Mouse (Mus musculus) ES-Bruce4 (cell line): ENCODE results near the gene Taf5l. TPM values are rescaled to one million over a fixed set of nuclear protein-coding genes. Genes with fewer than 3 reads are reported as not detected.
"Not testable (repeated sequence)": the region's sequence is repeated elsewhere in the genome, so short reads cannot be mapped to it uniquely, and the experiment has no call there.

Experiments used
- H3K27ac ChIP-seq: 2 replicates; pipeline ENCODE4 v1.5.1; 2012; ENCODE audit warnings: low read length, inconsistent platforms; ENCODE audit not compliant: insufficient read depth
- H3K27me3 ChIP-seq: 2 replicates; pipeline ENCODE4 v1.6.1; 2012; ENCODE audit warnings: mild to moderate bottlenecking, low read length, inconsistent platforms; ENCODE audit not compliant: control insufficient read depth, poor library complexity, insufficient read depth, severe bottlenecking
- H3K36me3 ChIP-seq: 2 replicates; pipeline ENCODE4 v1.6.1; 2012; ENCODE audit warnings: inconsistent platforms, mild to moderate bottlenecking, low read length, moderate library complexity; ENCODE audit not compliant: control insufficient read depth, poor library complexity, insufficient read depth, severe bottlenecking
- H3K4me1 ChIP-seq: one replicate; pipeline ENCODE4 v1.8.1; 2011; ENCODE audit warnings: low read length; ENCODE audit not compliant: control insufficient read depth, insufficient read depth
- H3K4me3 ChIP-seq: 2 replicates; pipeline ENCODE4 v1.5.1; 2011; ENCODE audit warnings: low read depth, mild to moderate bottlenecking, low read length
- H3K9ac ChIP-seq: 2 replicates; pipeline ENCODE4 v1.6.1; 2012; ENCODE audit warnings: low read depth, mild to moderate bottlenecking, inconsistent platforms; ENCODE audit not compliant: poor library complexity, severe bottlenecking
- H3K9me3 ChIP-seq: replicated peaks from 2 replicates; pipeline ENCODE4 v1.6.1; 2012; ENCODE audit warnings: mild to moderate bottlenecking, low read length, inconsistent platforms; ENCODE audit not compliant: control insufficient read depth, poor library complexity, insufficient read depth, severe bottlenecking
- CTCF ChIP-seq: IDR thresholded peaks from one replicate; pipeline ENCODE4 v1.8.1; 2011; ENCODE audit warnings: low read depth, low read length
- EP300 ChIP-seq: IDR thresholded peaks from 2 replicates; pipeline ENCODE4 v1.6.1; 2011; ENCODE audit warnings: low read depth, low read length; ENCODE audit not compliant: insufficient read depth
- POLR2A ChIP-seq: IDR thresholded peaks from one replicate; pipeline ENCODE4 v1.8.1; 2011; ENCODE audit warnings: low read length; ENCODE audit not compliant: insufficient read depth
- polyA plus RNA-seq: library from polyadenylated mRNA; stranded (reverse); fragments of >200 nt; gene quantifications from 2 replicates; pipeline ENCODE4 v1.2.4, GENCODE M21; 2011; ENCODE audit warnings: low read depth; ENCODE audit not compliant: missing spikeins, insufficient read depth, insufficient read length

The Taf5l gene
- polyA plus RNA-seq, 1 experiment = 62.3 TPM

DNA sequence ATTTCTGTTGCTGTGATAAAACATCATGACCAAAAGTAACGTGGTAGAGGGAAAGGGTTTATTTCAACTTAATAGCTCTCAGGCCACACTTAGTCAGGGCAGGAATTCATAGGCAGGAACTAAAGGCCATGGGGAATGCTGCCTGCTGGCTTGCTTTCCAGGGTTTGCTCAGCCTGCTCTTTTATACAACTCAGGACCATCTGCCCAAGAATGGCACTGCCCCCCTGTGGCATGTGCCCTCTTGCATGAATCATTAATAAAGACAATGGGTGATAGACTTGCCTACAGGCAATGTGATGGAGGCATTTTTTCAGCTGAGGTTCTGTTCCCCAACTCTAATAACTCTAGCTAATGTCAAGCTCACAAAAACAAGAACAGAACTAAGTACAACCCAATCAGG is 21.0 kb upstream of the Taf5l start:
- H3K4me3 ChIP-seq = no peak overlapping the region
- H3K36me3 ChIP-seq = peaks cover 88% of the 10 kb centered on the region
- H3K9ac ChIP-seq = no peak overlapping the region
- no peaks in the 10 kb centered on the region for H3K27me3 ChIP-seq
- no peak overlapping the region for H3K27ac ChIP-seq
- TF ChIP-seq CTCF = no peak
- TF ChIP-seq POLR2A = no peak
- no peak for TF ChIP-seq EP300
- H3K4me1 ChIP-seq = no peaks in the 10 kb centered on the region
- no peaks in the 10 kb centered on the region for H3K9me3 ChIP-seq

DNA sequence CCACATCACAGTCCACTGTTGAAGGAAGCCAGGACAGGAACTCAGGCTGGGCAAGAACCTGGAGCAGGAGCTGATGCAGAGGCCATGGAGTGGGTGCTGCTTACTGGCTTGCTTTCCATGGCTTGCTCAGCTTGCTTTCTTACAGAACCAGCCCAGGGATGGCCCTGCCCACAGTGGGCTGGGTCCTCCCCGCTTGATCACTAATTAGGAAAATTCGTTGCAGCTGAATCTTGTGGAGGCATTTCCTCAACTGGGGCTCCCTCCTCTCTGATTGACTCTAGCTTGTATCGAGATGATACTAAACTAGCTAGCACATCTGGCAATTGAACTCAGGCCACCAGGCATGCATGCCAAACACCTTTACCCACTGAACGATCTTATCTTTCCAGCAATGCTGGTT is 18.2 kb upstream of the Taf5l start:
- Histone ChIP-seq H3K27me3 (no peaks in the 10 kb centered on the region), H3K9ac (no peak overlapping the region), H3K27ac (no peak overlapping the region), H3K36me3 (peaks cover 91% of the 10 kb centered on the region), H3K9me3 (no peaks in the 10 kb centered on the region), H3K4me3 (no peak overlapping the region), H3K4me1 (no peaks in the 10 kb centered on the region)
- TF ChIP-seq CTCF (no peak), EP300 (no peak), POLR2A (no peak)

DNA sequence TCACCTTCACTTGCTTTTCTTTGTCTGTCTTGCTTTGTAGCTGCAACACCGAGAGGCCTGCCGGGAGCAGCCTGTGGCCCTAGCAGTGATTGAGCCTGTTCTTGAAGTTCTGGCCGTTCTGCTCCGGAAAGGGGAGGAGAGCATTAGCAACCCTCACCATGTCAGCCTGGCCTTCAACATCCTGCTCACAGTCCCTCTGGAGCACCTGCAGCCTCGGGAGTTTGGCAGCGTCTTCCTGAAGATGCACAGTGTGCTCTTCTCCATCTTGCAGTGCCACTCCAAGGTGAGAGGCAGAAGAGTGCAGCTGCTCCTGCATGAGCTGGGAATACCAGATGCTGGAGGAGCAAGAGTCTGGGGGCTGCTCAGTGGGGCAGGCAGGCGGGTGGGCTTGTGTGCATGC is 16.9 kb upstream of the Taf5l start:
- H3K27ac ChIP-seq = no peak overlapping the region
- TF ChIP-seq EP300 (no peak), POLR2A (no peak), CTCF (no peak)
- no peaks in the 10 kb centered on the region for H3K27me3 ChIP-seq
- H3K4me1 ChIP-seq = no peaks in the 10 kb centered on the region
- H3K9me3 ChIP-seq = no peaks in the 10 kb centered on the region
- no peak overlapping the region for H3K9ac ChIP-seq
- H3K4me3 ChIP-seq = no peak overlapping the region
- peaks cover 95% of the 10 kb centered on the region for H3K36me3 ChIP-seq

DNA sequence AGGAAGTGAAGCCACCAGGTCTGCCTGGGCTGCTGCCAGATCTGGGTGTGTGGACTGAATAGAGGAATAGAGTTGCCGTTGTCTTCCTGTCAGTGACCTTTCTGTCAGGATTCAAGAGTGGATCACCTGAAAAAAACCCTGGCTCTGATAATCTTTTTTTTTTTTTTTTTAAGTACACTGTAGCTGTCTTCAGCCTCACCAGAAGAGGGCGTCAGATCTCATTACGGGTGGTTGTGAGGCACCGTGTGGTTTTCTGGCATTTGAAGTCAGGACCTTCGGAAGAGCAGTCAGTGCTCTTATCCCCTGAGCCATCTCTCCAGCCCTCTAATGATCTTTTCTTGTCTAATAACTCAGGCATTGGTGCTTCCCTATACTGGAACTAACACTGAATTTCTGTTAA is 12.2 kb upstream of the Taf5l start:
- H3K27me3 ChIP-seq = no peaks in the 10 kb centered on the region
- no peak overlapping the region for H3K9ac ChIP-seq
- peaks cover 94% of the 10 kb centered on the region for H3K36me3 ChIP-seq
- TF ChIP-seq EP300 (no peak), POLR2A (no peak), CTCF (peak; percentile 15)
- H3K4me1 ChIP-seq = peaks cover 1% of the 10 kb centered on the region
- no peaks in the 10 kb centered on the region for H3K9me3 ChIP-seq
- H3K4me3 ChIP-seq = no peak overlapping the region
- H3K27ac ChIP-seq = no peak overlapping the region

DNA sequence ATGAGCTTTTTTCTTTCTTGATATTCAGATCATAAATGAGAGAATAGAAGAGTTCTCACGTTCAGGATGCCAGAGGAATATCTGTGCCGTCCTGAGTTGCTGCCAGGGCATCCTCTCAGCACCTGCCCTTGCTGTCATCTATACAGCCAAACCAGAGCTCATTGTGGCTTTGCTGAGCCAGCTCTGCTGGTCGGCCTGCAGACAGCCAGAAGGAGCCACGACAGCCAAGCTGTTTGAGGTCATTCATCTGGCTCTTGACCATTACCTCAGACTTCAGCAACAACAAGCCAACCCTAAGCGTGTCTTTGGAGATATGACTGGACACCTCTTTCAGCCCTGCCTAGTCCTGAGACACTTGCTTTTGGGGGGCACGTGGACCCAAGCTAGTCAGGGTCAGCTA is 6.6 kb upstream of the Taf5l start:
- TF ChIP-seq POLR2A (no peak), EP300 (no peak), CTCF (no peak)
- peaks cover 91% of the 10 kb centered on the region for H3K36me3 ChIP-seq

DNA sequence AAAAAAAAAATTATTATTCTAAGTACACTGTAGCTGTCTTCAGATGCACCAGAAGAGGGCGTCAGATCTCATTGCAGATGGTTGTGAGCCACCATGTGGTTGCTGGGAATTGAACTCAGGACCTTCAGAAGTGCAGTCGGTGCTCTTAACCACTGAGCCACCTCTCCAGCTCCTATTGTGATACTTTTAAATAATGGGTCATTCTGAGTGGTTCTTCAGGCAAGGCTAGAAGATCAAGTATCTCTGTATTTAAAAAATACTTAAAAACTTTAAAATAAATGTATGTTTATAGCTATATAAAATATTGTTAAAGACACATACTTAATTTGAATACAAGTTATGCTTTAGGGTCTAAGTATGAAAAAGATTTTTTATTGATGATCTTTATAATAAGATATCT is 5.1 kb upstream of the Taf5l start:
- peaks cover 83% of the 10 kb centered on the region for H3K36me3 ChIP-seq
- not testable (repeated sequence) for H3K27me3 ChIP-seq, H3K27ac ChIP-seq, H3K4me1 ChIP-seq, H3K9me3 ChIP-seq, H3K9ac ChIP-seq, H3K4me3 ChIP-seq
- TF ChIP-seq CTCF = peak; percentile 3

More for the DNA sequence above, 6.6 kb upstream of the Taf5l start:
- Histone ChIP-seq H3K9me3 (no peaks in the 10 kb centered on the region), H3K27ac (no peak overlapping the region), H3K27me3 (no peaks in the 10 kb centered on the region), H3K4me3 (no peak overlapping the region), H3K4me1 (peaks cover 1% of the 10 kb centered on the region), H3K9ac (no peak overlapping the region)
